Mouse (Mus musculus) layer of hippocampus, postnatal 25 days (tissue): ENCODE data around the gene Aqr. TPM values are rescaled to one million over a fixed set of nuclear protein-coding genes. Genes with fewer than 3 reads are reported as not detected.
"Not testable (repeated sequence)": the region's sequence is repeated elsewhere in the genome, so short reads cannot be mapped to it uniquely, and the experiment has no call there.

Source experiments
- DNase-seq, 2 experiments: peaks; one replicate each; pipeline ENCODE4 v3.0.0; 2022; ENCODE audit warnings: mixed read lengths in 2 of 2, low spot score in 1 of 2; ENCODE audit errors: extremely low spot score in 1 of 2
- total RNA-seq, 2 experiments: library from RNA; stranded (reverse); gene quantifications; 2 replicates each; pipeline ENCODE4 v1.2.3; 2021

Gene Aqr
- 10 to 100 TPM; 27.5 to 29.8 TPM for total RNA-seq

GRCm38 (mm10) chr2:114186924-114187323 lies at the start of gene Aqr:
Gene Aqr (minus strand): TSS chr2:114187024.
- not testable (repeated sequence) for DNase-seq

GRCm38 (mm10) chr2:114236566-114236965 lies 49.7 kb upstream of the Aqr start:
- DNase-seq, result no peak

- DNase-seq, result no peak
Observed at GRCm38 (mm10) chr2:114235584-114235983, 48.8 kb upstream of the Aqr start.

- DNase-seq, result no peak
Observed at GRCm38 (mm10) chr2:114231248-114231647, 44.4 kb upstream of the Aqr start.

GRCm38 (mm10) chr2:114228672-114229071 lies 41.8 kb upstream of the Aqr start:
- DNase-seq, result no peak

GRCm38 (mm10) chr2:114205036-114205435 lies 18.2 kb upstream of the Aqr start:
- DNase-seq, result no peak

- DNase-seq, result no peak
Observed at GRCm38 (mm10) chr2:114201574-114201973, 14.8 kb upstream of the Aqr start.

GRCm38 (mm10) chr2:114200932-114201559 lies 14.2 kb upstream of the Aqr start, which contains the start of gene Zfp770:
Gene Zfp770 (minus strand): TSS chr2:114201469.
- peak; percentile 76 to 80 for DNase-seq

- no peak for DNase-seq
Observed at GRCm38 (mm10) chr2:114196421-114196820, 9.6 kb upstream of the Aqr start.

- DNase-seq, result no peak
Observed at GRCm38 (mm10) chr2:114177802-114178733, 8.8 kb downstream of the Aqr start.

GRCm38 (mm10) chr2:114174651-114175484 lies 12.0 kb downstream of the Aqr start:
- peak; percentile 57 to 67 for DNase-seq

- no peak for DNase-seq
Observed at GRCm38 (mm10) chr2:114173248-114173647, 13.6 kb downstream of the Aqr start.

- no peak for DNase-seq
Observed at GRCm38 (mm10) chr2:114167837-114168236, 19.0 kb downstream of the Aqr start.

GRCm38 (mm10) chr2:114161978-114162377 lies 24.8 kb downstream of the Aqr start:
- no peak for DNase-seq

- no peak for DNase-seq
Observed at GRCm38 (mm10) chr2:114157345-114157744, 29.5 kb downstream of the Aqr start.

- DNase-seq, result no peak
Observed at GRCm38 (mm10) chr2:114156639-114157038, 30.2 kb downstream of the Aqr start.

GRCm38 (mm10) chr2:114153247-114153646 lies 33.6 kb downstream of the Aqr start:
- no peak for DNase-seq

- no peak for DNase-seq
Observed at GRCm38 (mm10) chr2:114146864-114147458, 39.9 kb downstream of the Aqr start.

- DNase-seq, result peak; percentile 23 to 70
Observed at GRCm38 (mm10) chr2:114145315-114145801, 41.5 kb downstream of the Aqr start.

GRCm38 (mm10) chr2:114144915-114145314 lies 41.9 kb downstream of the Aqr start:
- DNase-seq, result no peak
